Comparison of ENCODE assay signal across 16 mouse cellular contexts in the genomic region with DNA sequence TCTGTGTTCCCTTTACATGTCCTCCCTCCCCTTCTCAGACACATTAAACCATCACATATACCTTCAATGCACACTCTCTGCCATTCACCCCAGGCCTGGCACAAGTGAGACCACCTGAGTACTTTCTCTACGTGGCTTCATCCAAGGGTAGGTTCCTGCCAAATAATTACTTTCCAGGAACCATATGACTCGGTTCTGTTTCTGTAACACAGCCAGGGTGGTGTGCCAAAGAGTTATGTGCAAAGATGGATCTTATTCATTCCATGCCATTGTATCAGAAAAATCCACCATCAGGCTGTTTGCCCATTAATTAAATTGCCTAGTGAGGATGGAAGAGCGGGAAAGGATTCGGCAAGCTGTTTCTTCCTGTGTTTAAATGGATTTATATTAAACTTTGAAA. TPM values are rescaled to one million over a fixed set of nuclear protein-coding genes. Genes with fewer than 3 reads are reported as not detected.
A peak's percentile ranks its signal among the peaks of the same experiment; 100 is the strongest.
DNase-seq lines count a peak whose midpoint lies in the region; ATAC-seq and TF ChIP-seq lines count a peak whose summit lies in the region.
"Had no signal": no experiment of that assay in that cellular context is flagged by ENCODE, and none has a peak within 500 bp of the region (broad histone marks: within the 10 kb centered on the region; RNA-seq: fewer than 3 reads in every experiment).

No protein-coding gene starts in this region.

- no peak overlapping the region for H3K27ac ChIP-seq in hindbrain, postnatal 0 days
- H3K27ac ChIP-seq in hindbrain, embryonic 11.5 days (ENCODE audit: low read depth, low read length) = no peak overlapping the region
- H3K27ac ChIP-seq: hindbrain, embryonic 12.5 days; kidney, postnatal 0 days; macrophage; midbrain, embryonic 10.5 days; neural tube, embryonic 15.5 days; stomach, postnatal 0 days had no signal

- peak; percentile 60 for ATAC-seq in cerebellum, adult (ENCODE audit: insufficient number of reproducible peaks, low FRiP score, low TSS enrichment)
- ATAC-seq in hindbrain, postnatal 0 days = no peak
- ATAC-seq in hindbrain, embryonic 11.5 days (ENCODE audit: low FRiP score) = no peak
- ATAC-seq: activated CD4-positive, CD25-positive, alpha-beta regulatory T cell, adult 4 months had no signal

- no peaks in the 10 kb centered on the region for H3K27me3 ChIP-seq in hindbrain, postnatal 0 days (ENCODE audit: insufficient read depth, low read length)
- no peaks in the 10 kb centered on the region for H3K27me3 ChIP-seq in hindbrain, embryonic 11.5 days (ENCODE audit: control insufficient read depth, insufficient read depth, low read length)
- H3K27me3 ChIP-seq: heart, embryonic 12.5 days; hindbrain, embryonic 12.5 days; neural tube, embryonic 15.5 days had no signal

- H3K9ac ChIP-seq in hindbrain, postnatal 0 days (replicated peaks; ENCODE audit: low read length) = no peak overlapping the region
- no peak overlapping the region for H3K9ac ChIP-seq in hindbrain, embryonic 11.5 days (ENCODE audit: low read depth, low read length)
- H3K9ac ChIP-seq: heart, embryonic 12.5 days; hindbrain, embryonic 12.5 days; neural tube, embryonic 15.5 days had no signal

- DNase-seq in cerebellum, postnatal 4 days (ENCODE audit: low spot score in 2 of 2) = no peak
- DNase-seq in hindbrain, postnatal 0 days (ENCODE audit: low spot score) = peak; percentile 36
- no peak for DNase-seq in hindbrain, embryonic 11.5 days (ENCODE audit: low spot score)
- peak; percentile 30 for DNase-seq in cerebellum, adult 8-10 months
- DNase-seq in cerebellum, postnatal 36 days = peak; percentile 49 to 60
- no peak for DNase-seq in kidney, adult 8-10 months
- no peak for DNase-seq in frontal cortex, postnatal 25 days (ENCODE audit: low spot score in 2 of 2)

- WGBS in hindbrain, postnatal 0 days = 55% methylated on average over 4 of the region's 4 CpGs
- 92% methylated on average over 4 of the region's 4 CpGs for WGBS in hindbrain, embryonic 11.5 days

- no peak overlapping the region for H3K4me2 ChIP-seq in hindbrain, postnatal 0 days (ENCODE audit: low read depth, low read length)
- no peak overlapping the region for H3K4me2 ChIP-seq in hindbrain, embryonic 11.5 days (replicated peaks; ENCODE audit: low read depth, low read length)
- H3K4me2 ChIP-seq: heart, embryonic 12.5 days; hindbrain, embryonic 12.5 days; neural tube, embryonic 15.5 days had no signal

- no peak overlapping the region for H3K4me3 ChIP-seq in hindbrain, postnatal 0 days (ENCODE audit: low read length)
- H3K4me3 ChIP-seq in hindbrain, embryonic 11.5 days (ENCODE audit: low read depth, low read length) = no peak overlapping the region
- H3K4me3 ChIP-seq: heart, embryonic 12.5 days; hindbrain, embryonic 12.5 days; midbrain, embryonic 10.5 days; neural tube, embryonic 15.5 days had no signal

- no peaks in the 10 kb centered on the region for H3K36me3 ChIP-seq in hindbrain, postnatal 0 days (ENCODE audit: insufficient read depth, low read length)
- H3K36me3 ChIP-seq in hindbrain, embryonic 11.5 days (ENCODE audit: control insufficient read depth, insufficient read depth, low read length) = no peaks in the 10 kb centered on the region
- H3K36me3 ChIP-seq: heart, embryonic 12.5 days; hindbrain, embryonic 12.5 days; midbrain, embryonic 10.5 days; neural tube, embryonic 15.5 days had no signal

- H3K9me3 ChIP-seq in hindbrain, postnatal 0 days (ENCODE audit: low read length) = no peaks in the 10 kb centered on the region
- H3K9me3 ChIP-seq in hindbrain, embryonic 11.5 days (ENCODE audit: control insufficient read depth, low read length) = 0 out of 2 replicates have a peak, but pooled peaks cover 3% of the 10 kb centered on the region
- H3K9me3 ChIP-seq: midbrain, embryonic 10.5 days had no signal

- no peak for TF ChIP-seq CTCF in hindbrain, postnatal 0 days (IDR thresholded peaks at IDR 0.05; ENCODE audit: low read depth)

- H3K4me1 ChIP-seq in hindbrain, postnatal 0 days (ENCODE audit: insufficient read depth, low read length) = no peaks in the 10 kb centered on the region
- no peaks in the 10 kb centered on the region for H3K4me1 ChIP-seq in hindbrain, embryonic 11.5 days (replicated peaks; ENCODE audit: control insufficient read depth, insufficient read depth, low read length)
- H3K4me1 ChIP-seq: heart, embryonic 12.5 days; hindbrain, embryonic 12.5 days; neural tube, embryonic 15.5 days had no signal

RNA-seq across cellular contexts. Expression of gene Acbd6, which starts 42.1 kb away (rescaled TPM):
- total RNA-seq in hindbrain, postnatal 0 days (2014; rRNA removed) = 119 and 142 TPM in 2 replicates
- polyA plus RNA-seq in hindbrain, postnatal 0 days (2015; fragmentation: Nextera tagmentation; extraction: Ambion mirVana) = 117 and 118 TPM in 2 replicates
- polyA plus RNA-seq in hindbrain, embryonic 11.5 days (2014; fragmentation: Nextera tagmentation; extraction: Ambion mirVana) = 70.9 and 79.9 TPM in 2 replicates

Comparison
In these comparisons a context has a peak if more than half of its experiments do, and no peak if none do; other contexts are left out.
1. DNase-seq: peak in hindbrain, postnatal 0 days (single experiment), cerebellum, adult 8-10 months (single experiment) and cerebellum, postnatal 36 days (2 of 2); none in cerebellum, postnatal 4 days (0 of 2), hindbrain, embryonic 11.5 days (single experiment), kidney, adult 8-10 months (0 of 2) and frontal cortex, postnatal 25 days (0 of 2).